Mouse (Mus musculus) heart, adult 9 months (tissue): ENCODE measurements around the gene Cnih1.
"Not testable (repeated sequence)": the region's sequence is repeated elsewhere in the genome, so short reads cannot be mapped to it uniquely, and the experiment has no call there.

ENCODE experiments used
- DNase-seq, 2 experiments: peaks; one replicate each; pipeline ENCODE4 v3.0.0; 2022; ENCODE audit warnings: low spot score in 2 of 2

The Cnih1 gene

DNA sequence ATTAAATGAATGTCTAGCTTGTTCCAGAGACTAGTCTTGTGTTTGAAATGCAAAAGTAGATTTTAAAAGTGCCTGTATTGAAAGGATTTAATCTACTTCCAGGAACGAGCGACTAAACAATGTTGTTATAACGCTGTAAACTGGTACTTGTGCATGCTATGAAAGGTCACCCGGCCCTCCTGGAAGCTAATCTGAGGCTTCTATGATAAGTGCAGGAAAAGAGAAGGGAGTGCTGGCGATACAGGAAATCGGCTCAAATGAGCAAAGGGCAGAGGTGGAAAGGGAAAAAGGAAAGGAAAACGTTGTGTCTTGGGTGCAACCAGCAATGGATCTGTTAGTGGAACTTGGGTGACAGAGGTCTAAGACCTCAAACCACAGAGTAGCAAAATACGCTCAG lies 292 bp upstream of the Cnih1 start:
- DNase-seq = no peak

- peak in 1 of 2 experiments; percentile 10 for DNase-seq
Observed at GRCm38 (mm10) chr14:46787454-46787786, 791 bp downstream of the Cnih1 start.

DNA sequence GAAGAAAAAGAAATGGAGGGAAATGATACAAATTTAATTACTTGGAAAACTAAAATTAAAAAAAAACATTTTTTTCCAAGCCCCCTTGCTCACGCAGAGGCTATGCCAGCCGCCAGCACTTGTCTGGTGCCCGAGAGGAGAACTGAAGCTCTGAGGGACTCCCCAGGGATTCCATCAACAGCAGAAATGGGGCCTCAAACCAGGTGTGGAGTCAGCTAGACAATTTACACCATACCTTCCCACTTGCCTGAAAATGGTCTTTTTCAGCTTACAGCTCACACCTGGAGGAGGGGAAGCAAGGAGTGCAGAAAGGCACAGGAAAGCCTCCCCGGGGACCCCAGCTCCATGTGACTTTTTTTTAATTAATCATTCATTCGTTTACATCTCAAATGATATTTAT lies 3.0 kb downstream of the Cnih1 start:
- no peak for DNase-seq

- no peak for DNase-seq
Observed at GRCm38 (mm10) chr14:46783327-46783926, 4.8 kb downstream of the Cnih1 start.

- no peak for DNase-seq
Observed at GRCm38 (mm10) chr14:46782187-46782828, 5.9 kb downstream of the Cnih1 start.

- DNase-seq = no peak
Observed at GRCm38 (mm10) chr14:46781086-46781485, 7.1 kb downstream of the Cnih1 start.

- no peak for DNase-seq
Observed at GRCm38 (mm10) chr14:46779217-46779616, 9.0 kb downstream of the Cnih1 start.

DNA sequence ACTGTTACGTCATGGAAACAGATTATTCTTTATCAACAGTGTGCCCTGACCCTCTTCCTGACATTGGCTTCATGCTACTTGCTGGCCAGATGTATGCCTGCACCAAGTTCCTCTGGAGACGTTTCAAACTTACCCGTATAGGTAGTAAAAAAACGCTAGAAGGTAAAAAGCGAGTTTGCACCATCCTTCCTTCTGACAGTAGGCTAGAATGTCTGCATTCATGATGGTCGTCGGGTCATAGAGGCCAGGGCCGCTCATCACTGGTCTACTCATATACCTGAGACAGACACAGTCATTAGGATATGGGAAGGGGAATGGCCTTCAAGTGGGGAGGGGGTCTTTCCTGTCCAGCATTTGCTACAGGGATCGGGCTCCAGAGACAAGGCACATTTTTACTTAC lies 9.5 kb downstream of the Cnih1 start:
- no peak for DNase-seq

- no peak for DNase-seq
Observed at GRCm38 (mm10) chr14:46770036-46770435, 18.2 kb downstream of the Cnih1 start.

DNA sequence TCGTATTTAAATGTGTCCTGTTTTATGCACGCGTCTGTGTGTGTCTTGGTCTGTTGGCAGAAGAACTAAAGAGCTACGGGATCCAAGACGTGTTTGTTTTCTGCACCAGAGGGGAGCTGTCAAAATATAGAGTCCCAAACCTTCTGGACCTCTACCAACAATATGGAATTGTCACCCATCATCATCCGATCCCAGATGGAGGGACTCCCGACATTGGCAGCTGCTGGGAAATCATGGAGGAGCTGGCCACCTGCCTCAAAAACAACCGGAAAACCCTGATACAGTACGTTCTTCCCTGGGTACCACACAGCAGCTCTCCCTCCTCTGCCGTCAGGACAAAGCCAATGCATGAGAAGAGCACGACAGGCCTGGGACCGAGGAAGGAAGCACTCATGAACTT lies 21.1 kb downstream of the Cnih1 start:
- no peak for DNase-seq

- no peak for DNase-seq
Observed at GRCm38 (mm10) chr14:46761186-46761585, 27.0 kb downstream of the Cnih1 start.

DNA sequence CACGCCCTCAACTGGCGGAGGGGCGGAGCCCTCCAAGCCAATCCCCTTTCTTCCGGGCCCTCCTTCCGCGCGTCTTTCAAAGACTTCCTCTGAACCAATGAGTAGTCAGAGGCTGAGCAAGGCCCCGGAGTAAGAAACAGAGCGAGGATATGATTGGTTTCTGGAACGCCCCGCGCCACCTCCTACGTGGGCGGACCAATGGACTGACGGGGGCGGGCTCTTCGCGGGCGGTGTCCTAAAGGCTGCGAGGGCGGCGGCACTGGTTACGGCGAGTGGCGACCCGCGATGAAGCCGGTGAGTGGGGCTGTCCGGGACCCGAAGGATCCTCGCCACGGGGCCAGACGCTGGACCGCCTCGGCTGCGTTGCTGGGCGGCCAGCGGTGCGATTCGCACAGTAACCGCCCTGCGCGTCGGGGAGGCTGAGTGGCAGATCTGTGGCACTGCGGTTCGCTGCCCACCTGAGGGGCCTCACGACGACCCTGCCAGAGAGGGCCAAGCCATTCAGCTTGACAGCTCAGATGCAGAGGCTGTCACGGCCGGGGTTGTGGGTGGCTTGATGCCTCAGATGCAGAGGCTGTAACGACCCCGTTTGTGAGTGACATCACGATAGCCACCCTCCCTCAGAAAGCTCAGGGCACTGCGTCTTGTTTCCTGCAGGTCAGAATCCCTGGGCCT lies 27.7 kb downstream of the Cnih1 start, which contains the start of gene Cdkn3:
TSS of gene Cdkn3 (plus strand) at position 187 of the 675 bp plus-strand sequence.
- peak; percentile 95 to 96 for DNase-seq

DNA sequence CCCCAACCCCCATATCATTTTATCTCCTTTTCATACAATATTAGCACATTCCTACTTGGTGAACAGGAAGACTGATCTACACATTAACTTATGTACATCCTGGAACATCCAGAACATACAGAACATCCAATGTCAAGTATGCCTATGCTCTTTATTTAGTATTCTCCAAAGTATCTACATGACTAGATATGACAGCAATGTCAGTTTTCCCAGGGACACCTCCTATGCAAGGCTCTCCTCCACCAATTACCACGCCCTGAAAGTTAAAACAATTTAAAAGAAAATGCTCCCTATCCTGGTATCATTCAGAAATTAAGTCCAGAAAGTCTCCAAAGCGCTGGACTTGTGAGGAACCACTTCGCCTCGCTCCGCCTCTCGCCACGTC lies 28.2 kb downstream of the Cnih1 start:
- no peak for DNase-seq

- no peak for DNase-seq
Observed at GRCm38 (mm10) chr14:46757736-46758135, 30.5 kb downstream of the Cnih1 start.

DNA sequence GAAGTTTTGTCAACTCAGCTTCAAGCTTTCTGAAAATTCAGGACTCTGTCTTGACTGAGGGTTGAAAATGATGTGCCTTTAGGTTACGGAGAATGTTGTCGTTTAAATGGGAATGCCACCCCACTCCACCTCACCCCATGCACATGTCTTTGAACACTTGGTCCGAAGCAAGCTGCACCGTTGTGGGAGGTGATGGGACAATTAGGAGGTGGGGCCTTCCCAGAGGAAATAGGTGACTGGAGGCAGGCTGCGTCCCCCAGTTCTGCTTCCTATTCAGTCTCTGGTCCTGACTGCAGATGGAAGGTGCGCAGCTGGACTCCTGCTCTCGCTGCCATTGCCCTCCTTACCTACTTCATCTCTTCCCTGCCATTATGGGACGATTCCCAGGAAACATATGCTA lies 32.4 kb downstream of the Cnih1 start:
- DNase-seq = no peak

DNA sequence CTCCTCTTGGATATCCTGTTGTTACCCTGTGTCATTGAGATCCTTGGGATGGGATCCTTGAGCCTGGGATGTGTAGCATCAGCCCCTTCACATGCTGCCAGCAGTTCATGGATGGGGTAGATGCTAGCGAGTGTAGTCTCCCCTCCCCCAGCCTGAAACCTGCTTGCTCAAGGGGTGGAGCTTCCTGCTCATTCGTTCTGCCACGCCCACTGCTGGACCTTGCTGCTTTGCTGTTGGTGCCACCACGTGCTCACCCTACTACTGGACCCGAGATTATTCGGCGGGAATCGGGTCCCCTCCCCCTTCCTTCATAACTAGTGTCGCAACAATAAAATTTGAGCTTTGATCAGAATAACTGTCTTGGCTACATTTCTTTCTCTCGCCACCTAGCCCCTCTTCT lies 33.8 kb downstream of the Cnih1 start:
- DNase-seq = not testable (repeated sequence)

DNA sequence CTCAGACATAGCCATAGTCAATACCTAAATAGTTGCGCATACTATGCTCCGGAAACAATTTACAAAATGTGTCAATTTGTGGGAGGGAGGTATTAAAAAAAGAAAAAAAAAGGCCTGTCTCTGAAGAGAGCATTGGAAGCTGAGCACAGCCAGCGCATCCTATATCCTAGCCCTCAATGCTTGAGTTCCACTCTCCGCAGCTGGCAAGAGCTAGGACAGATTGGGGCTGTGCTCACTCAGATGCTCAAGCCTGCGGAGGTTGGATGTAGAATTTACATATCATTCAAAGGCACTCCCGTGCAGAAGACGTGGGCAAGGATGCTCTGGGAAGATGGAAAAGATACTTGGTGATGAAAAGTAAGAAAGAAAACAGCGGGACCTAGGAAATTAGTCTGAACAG lies 42.8 kb downstream of the Cnih1 start:
- DNase-seq = no peak

DNA sequence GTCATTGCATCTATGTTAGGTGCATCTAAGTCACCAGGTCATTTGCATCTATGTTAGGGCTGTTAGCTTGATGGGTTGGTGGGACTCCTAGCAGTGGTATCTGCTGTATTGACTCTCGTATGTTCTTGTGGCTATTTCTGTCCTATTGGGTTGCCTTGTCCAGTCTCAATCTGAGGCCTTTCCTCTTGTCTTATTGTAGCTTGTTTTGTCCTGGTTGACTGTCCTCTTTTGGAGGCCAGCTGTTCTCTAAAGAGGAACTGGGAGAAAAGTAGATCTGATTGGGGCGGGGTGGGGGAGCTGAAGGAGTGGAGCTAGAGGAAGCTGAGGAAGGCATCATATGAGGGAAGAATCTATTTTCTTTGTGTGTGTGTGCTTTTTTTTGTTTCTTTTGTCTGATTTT lies 45.5 kb downstream of the Cnih1 start:
- DNase-seq = peak in 1 of 2 experiments; percentile 17

GRCm38 (mm10) chr14:46737346-46737745 lies 50.9 kb downstream of the Cnih1 start:
- not testable (repeated sequence) for DNase-seq

- DNase-seq = no peak
Observed at GRCm38 (mm10) chr14:46736366-46736765, 51.8 kb downstream of the Cnih1 start.

DNA sequence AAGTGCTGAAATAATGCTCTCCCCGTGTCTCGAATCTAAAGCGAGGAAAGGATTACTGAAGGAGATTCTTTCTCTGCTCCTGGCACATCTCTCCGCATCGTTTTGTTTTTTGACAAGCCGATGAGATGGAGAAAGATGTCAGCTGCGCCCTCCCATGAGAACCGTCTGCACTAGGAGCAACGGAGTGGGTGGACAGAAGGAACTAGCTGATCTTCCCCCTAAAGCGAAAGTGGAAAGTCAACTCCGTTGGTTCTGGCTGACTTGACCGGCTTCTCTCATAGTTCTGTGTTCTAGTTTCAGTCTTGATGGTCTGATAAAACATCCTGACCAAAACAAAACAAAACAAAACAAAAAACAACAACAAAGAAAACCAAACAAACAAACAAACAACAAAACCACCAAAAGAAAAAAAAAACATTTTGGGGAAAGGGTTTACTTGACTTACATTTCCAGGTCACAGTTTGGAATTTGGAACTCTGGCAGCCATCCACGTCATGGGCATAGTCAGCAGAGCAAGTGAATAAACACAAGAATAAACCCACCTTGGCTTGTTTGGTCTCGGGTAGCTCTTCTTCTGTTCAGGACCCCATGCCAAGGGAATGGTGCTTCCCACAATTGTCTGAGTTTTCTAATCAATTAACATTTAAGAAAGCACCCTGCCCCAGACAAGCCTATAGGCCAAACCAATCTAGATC lies 53.3 kb downstream of the Cnih1 start:
- peak; percentile 33 to 41 for DNase-seq

DNA sequence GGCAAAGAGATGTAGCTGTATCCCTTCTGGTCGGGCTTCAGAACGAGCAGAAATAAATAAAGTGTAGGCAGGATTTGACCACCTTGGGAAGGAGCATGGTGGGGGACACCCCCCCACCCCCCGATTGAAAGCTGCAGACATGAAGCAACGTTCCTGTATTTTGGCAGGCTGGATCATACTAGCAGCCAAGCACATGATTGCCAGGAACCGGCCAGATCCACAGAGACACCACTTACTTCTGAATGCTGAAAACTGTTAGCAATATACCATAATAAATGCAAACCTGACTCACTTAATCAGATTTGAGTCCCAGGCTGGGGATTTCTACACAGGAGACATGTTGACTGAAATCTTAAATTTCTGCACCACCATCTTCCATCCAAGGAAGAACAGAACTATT lies 53.9 kb downstream of the Cnih1 start:
- peak in 1 of 2 experiments; percentile 23 for DNase-seq

GRCm38 (mm10) chr14:46725743-46726142 lies 62.5 kb downstream of the Cnih1 start:
- DNase-seq = no peak
